Mouse (Mus musculus): ENCODE data around the gene Stat6.

GRCm38 (mm10) chr10:127607059-127607458, 35.7 kb upstream of the Stat6 start:
- TF ChIP-seq POLR2A (IDR thresholded peaks at IDR 0.05; ENCODE audit: borderline replicate concordance, extremely low read depth, insufficient read depth, insufficient read length, poor library complexity, severe bottlenecking) (no peak), CTCF (IDR thresholded peaks at IDR 0.05; ENCODE audit: borderline replicate concordance, extremely low read depth, insufficient read depth, insufficient read length) (no peak)

Data from brain, embryonic 14.5 days (tissue).